Mouse (Mus musculus) lung, postnatal 14 days (tissue): Measurements from ENCODE around the gene Magi2.
"Not testable (repeated sequence)": the region's sequence is repeated elsewhere in the genome, so short reads cannot be mapped to it uniquely, and the experiment has no call there.

Source experiments
- DNase-seq: peaks from one replicate; pipeline ENCODE4 v3.0.0; 2021

Magi2 gene

DNA sequence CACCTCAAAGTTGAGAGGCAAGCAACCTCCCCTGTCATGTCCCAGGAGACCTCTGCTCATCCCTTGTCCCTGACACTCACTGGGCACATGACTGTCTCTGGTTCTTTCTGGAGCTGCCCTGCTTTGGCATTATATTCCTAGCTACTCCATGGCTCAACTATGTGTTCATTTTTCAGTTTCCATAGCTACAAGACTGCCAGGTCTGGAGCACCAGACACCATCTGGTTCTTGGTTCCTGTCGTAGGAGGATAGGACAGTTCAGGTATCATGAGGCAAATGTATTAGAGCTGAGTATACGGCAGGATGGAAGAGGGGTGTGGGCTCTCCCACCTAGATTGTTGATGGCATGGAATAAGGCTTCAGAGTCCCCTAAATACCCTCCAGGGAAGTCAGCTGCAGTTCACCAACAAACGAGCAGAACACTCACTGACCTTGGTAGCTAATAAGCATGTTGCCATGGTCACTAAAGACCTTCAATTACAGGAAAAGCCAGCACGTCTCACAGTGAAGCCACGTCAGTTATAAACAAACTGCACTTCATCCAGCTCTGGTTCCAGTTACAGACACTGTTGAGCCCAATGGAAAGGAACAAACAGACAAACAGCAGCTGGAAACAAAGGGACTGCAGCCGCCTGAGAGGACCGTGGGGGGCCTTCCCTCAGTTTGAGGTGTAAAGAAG is 1449.5 kb downstream of the Magi2 start:
- DNase-seq, result no peak

DNA sequence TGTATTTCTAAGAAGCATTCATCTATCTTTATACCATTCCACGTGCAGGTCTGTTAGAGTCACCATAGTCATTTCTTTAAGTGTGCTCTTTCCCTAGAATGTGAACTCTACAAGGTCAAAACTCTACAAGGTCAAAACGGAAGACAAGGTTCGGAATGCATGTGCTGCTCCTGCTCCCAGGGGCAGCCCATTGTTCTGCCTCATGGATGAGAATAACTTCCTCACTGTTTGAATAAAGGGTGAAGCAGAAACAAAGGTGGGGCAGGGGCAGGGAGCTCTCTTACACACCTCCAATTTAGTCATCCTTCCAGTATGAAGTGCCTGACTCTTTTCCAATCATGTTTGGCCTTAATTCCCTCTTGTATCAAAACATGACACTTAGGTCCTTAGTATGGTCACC is 1450.4 kb downstream of the Magi2 start:
- DNase-seq, result no peak

GRCm38 (mm10) chr5:20678573-20678972 is 1451.7 kb downstream of the Magi2 start:
- no peak for DNase-seq

DNA sequence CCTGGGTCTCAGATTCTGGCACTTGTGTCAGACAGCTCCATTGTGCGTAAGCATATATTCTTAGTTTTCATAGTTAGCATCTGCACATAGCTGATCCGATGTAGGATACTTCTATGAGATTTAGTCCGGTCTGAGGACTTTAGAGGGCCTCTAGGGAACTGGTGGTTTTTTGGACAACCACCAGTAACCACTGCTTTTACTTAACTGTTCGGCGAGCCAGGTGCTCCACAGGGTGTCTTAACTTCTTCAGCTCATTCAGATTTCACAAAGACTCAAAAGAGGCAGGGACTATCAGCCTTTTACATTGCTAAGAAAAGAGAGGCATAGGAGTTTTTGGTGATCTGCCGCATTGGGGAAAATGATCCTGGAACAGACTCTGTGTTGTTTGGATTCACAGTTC is 1453.1 kb downstream of the Magi2 start:
- DNase-seq, result no peak

- DNase-seq, result no peak
Observed at GRCm38 (mm10) chr5:20680833-20681530, 1454.1 kb downstream of the Magi2 start.

DNA sequence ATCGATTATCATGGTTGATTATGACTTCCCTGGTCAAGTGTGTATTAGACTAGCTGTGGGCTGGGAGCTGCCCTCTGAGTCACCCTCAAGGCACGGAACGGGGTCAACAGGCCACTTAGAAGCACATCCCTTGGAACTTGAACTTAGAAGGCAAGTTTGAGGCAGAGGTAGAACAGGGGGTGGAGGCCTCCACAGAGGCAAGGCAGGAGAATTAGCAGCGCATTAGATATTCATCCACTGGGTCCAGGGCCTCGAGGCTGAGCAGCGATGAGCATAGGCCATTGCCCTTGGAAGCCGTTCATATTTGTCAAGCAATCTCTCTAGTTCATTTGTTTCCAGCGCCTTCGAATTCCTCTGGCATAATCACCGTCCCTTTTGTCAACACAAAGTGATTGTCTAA is 1454.8 kb downstream of the Magi2 start:
- no peak for DNase-seq

GRCm38 (mm10) chr5:20682208-20682607 is 1455.4 kb downstream of the Magi2 start:
- no peak for DNase-seq

GRCm38 (mm10) chr5:20684112-20684511 is 1457.3 kb downstream of the Magi2 start:
- no peak for DNase-seq

GRCm38 (mm10) chr5:20692230-20692629 is 1465.4 kb downstream of the Magi2 start:
- DNase-seq, result no peak

DNA sequence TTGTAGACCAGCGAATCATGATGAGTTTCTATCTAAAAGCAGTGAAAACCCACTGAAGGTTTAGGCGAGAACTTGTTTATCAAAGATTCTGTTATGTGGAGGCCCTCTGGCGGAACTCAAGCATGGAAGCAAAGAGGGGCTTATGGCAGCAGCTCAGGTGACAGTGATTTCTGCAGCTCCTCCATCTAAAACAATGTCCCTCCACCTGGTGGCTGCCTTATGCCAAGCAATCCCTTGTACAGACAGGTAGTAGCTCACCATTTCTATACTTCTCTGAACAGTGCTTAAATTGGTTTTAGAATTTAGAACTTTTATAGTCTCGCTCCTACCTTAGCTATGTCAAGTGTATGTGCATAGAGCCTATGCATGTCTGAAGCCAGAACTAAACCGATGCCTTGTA is 1472.3 kb downstream of the Magi2 start:
- DNase-seq, result no peak

GRCm38 (mm10) chr5:20701483-20702421 is 1474.9 kb downstream of the Magi2 start:
- DNase-seq, result peak; percentile 84

DNA sequence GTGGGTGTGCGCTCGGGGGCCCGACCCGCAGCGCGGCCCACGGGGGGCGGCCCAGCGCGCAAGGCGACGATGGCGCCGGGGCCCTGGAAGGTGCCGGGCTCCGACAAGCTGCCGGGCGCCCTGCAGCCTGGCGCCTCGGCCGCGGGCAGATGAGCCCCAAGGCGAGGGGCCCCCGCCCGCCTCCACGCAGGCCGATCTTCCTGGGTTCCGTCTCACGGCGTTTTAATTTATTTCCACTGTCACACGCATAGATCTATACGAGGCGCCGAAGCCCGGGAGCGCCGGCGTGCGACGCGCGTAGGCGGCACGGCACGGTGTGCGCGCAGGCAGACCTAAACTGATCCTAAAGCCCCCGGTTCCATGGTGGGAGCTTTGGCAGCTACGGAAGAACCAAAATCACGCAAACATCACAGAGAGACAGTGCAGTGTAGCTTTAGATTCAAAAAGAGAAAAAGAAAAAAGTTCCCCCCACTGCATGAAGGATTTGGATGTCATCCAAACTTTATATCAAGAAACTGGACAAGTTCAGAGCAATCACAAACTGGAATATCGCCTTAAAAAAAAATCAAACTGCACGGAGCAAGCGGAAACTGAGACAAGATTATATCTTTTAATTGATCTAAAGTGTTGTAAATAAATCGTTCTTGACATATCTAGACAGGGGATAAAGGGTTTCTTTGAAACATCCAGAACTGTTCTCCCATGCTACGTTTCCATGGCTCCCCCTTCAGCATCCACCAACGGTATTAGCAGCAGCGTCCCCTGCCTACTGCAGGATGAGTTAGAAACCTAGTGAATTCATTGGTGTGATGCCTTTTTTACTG is 1475.9 kb downstream of the Magi2 start:
- DNase-seq, result peak; percentile 11

- no peak for DNase-seq
Observed at GRCm38 (mm10) chr5:20703304-20703700, 1476.5 kb downstream of the Magi2 start.

GRCm38 (mm10) chr5:20703971-20704575 is 1477.2 kb downstream of the Magi2 start:
- no peak for DNase-seq

GRCm38 (mm10) chr5:20704886-20705285 is 1478.0 kb downstream of the Magi2 start:
- DNase-seq, result no peak

DNA sequence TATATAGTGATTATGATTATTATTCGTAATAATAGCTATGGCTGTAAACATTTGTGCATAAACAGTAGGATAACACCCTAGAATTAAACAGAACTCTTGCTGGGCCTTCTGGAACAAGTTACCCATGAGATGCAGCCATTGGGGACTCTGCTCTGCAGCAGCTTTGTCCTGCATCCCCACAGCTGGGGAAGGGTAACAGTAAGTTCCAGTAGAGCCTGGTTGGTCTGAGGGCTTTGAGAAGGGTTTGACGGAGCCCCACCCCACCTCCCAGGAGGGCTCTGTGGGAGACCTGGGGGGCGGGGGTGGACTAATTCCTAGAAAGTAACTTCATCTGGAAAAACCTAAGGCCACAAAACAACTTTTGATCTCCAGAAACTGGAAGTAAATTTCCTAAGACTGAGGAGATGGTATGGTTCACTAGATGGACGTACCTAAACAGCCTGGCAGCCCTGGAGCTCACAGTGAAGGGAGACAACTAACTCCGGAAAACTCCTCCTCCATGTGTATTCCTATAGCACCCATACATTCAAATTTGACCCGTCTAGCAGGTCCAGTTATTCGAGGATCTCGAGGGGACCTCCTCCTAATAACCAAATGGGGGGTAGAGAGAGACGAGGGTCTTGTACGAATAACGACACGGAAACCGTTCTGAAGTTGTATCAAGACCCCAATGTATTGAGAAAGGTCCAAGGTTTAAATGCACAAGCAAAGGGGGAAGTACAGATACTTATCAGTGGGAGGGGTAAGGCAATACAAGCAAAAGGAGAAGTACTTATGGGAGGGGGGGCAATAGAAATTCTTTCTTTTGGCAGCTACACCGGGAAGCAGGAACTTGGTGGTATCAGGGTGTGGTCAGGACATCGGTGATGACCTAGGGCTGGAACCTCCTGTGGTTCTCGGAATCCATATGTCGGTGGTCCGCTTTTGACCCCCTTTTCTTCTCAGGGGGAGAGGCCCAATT is 1479.8 kb downstream of the Magi2 start:
- DNase-seq, result not testable (repeated sequence)

DNA sequence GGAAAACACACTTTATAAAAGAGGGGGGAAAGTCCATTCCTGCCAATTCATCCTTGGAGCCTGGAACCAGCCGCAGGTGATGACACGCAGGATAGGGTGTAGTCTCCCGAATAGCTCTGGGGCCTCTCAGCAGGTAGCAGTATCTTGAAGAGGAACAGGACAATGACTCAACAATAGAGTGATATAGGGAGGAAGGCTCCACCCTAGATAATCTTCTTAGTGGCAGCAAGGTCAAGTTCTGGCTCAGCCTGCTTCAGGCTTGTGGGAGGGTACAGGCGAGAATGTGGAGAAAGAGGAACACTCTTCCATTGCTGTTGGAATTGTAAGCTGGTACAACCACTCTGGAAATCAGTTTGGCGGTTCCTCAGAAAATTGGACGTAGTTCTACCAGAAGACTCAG is 1484.0 kb downstream of the Magi2 start:
- not testable (repeated sequence) for DNase-seq

- DNase-seq, result not testable (repeated sequence)
Observed at GRCm38 (mm10) chr5:20714619-20715018, 1487.8 kb downstream of the Magi2 start.

DNA sequence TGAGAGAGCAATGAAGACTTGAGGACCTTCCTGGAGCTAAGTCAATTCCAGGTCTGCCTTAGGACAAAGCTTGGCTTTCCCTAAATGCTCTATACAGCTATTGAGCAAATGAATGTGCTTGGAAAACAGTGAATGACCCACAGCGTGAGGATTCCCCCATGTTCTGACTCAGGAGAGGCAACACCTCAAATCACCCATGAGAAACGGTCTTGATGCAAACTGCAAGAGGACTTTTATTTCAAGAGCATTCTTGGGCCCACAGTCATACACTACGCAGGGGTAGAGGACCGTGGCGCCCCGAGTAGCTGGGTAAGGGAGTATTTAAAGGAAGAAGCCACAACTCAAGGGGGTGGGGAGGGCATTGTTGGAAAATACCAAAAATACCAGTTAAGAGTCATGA is 1489.1 kb downstream of the Magi2 start:
- not testable (repeated sequence) for DNase-seq

- peak; percentile 34 for DNase-seq
Observed at GRCm38 (mm10) chr5:20720201-20720900, 1493.5 kb downstream of the Magi2 start.
